Mouse (Mus musculus) bone marrow macrophage, adult 2 months (primary cell): Measurements from ENCODE around the gene Chchd1.

Source experiments
- CTCF ChIP-seq: IDR thresholded peaks from 2 replicates; pipeline ENCODE4 v1.5.1; 2012; ENCODE audit warnings: low read depth, mild to moderate bottlenecking, low read length, moderate library complexity
- POLR2A ChIP-seq: IDR thresholded peaks from 2 replicates; pipeline ENCODE4 v1.6.1; 2012; ENCODE audit warnings: mild to moderate bottlenecking, low read depth, low read length, borderline replicate concordance

GRCm38 (mm10) chr14:20713832-20714231 is 11.0 kb downstream of the Chchd1 start:
- TF ChIP-seq POLR2A (no peak), CTCF (no peak)
